Mouse (Mus musculus) lung, adult 2 months (tissue): Measurements from ENCODE around the gene Mreg.
"Not testable (repeated sequence)": the region's sequence is repeated elsewhere in the genome, so short reads cannot be mapped to it uniquely, and the experiment has no call there.

ENCODE experiments used
- CTCF ChIP-seq: fragments of 200-500 bp; IDR thresholded peaks from 2 replicates; pipeline ENCODE4 v1.5.1; 2011; ENCODE audit warnings: mild to moderate bottlenecking, low read length, control low read depth; ENCODE audit not compliant: insufficient read depth
- POLR2A ChIP-seq: fragments of 200-500 bp; IDR thresholded peaks from 2 replicates; pipeline ENCODE4 v1.6.1; 2011; ENCODE audit warnings: low read depth, mild to moderate bottlenecking, control low read depth, low read length, borderline replicate concordance; ENCODE audit errors: extremely low read depth

DNA sequence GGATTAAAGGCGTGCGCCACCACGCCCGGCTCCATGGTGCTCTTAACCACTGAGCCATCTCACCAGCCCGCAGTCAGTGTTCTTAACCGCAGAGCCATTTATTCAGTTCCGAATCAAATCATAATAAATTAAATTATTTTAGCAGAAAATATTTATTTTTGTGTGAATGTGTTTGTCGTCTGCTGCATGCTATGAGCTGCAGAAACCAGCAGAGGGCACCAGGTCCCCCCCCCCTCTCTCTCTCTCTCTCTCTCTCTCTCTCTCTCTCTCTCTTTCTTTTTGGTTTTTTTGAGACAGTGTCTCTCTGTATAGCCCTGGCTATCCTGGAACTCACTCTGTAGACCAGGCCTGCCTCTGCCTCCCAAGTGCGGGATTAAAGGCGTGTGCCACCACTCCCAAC lies 20.5 kb upstream of the Mreg start:
- not testable (repeated sequence) for TF ChIP-seq POLR2A, CTCF
